Mouse (Mus musculus): ENCODE data around the gene Mpi. TPM values are rescaled to one million over a fixed set of nuclear protein-coding genes. Genes with fewer than 3 reads are reported as not detected.

Mpi gene
- polyA plus RNA-seq, 1 experiment from 2014 or later: 75.4 TPM

Other genes with a start within 250 kb of the Mpi start
- gene Ppcdc, start 112.6 kb downstream of the Mpi start, polyA plus RNA-seq (2015; fragmentation: Nextera tagmentation; extraction: Ambion mirVana): 24.0 and 25.5 TPM in 2 replicates
- gene Scamp5, start 84.7 kb downstream of the Mpi start, polyA plus RNA-seq (2015; fragmentation: Nextera tagmentation; extraction: Ambion mirVana): 168 and 191 TPM in 2 replicates
- 24.7 and 30.0 TPM in 2 replicates for gene Rpp25, start 48.7 kb downstream of the Mpi start, polyA plus RNA-seq (2015; fragmentation: Nextera tagmentation; extraction: Ambion mirVana)
- 818 and 833 TPM in 2 replicates for gene Cox5a, start 31.5 kb downstream of the Mpi start, polyA plus RNA-seq (2015; fragmentation: Nextera tagmentation; extraction: Ambion mirVana)
- 23.2 and 24.2 TPM in 2 replicates for gene Fam219b, start 15.2 kb downstream of the Mpi start, polyA plus RNA-seq (2015; fragmentation: Nextera tagmentation; extraction: Ambion mirVana)
- 44.1 and 44.2 TPM in 2 replicates for gene Scamp2, start 8.2 kb upstream of the Mpi start, polyA plus RNA-seq (2015; fragmentation: Nextera tagmentation; extraction: Ambion mirVana)
- 29.5 and 38.3 TPM in 2 replicates for gene Ulk3, start 36.7 kb upstream of the Mpi start, polyA plus RNA-seq (2015; fragmentation: Nextera tagmentation; extraction: Ambion mirVana)
- 0.46 and 1.3 TPM in 2 replicates for gene Cplx3, start 53.5 kb upstream of the Mpi start, polyA plus RNA-seq (2015; fragmentation: Nextera tagmentation; extraction: Ambion mirVana)
- gene Lman1l, start 68.0 kb upstream of the Mpi start, polyA plus RNA-seq (2015; fragmentation: Nextera tagmentation; extraction: Ambion mirVana): not detected in 2 replicates
- gene Csk, start 100.9 kb upstream of the Mpi start, polyA plus RNA-seq (2015; fragmentation: Nextera tagmentation; extraction: Ambion mirVana): 38.2 and 39.2 TPM in 2 replicates
- gene Cyp1a2, start 130.9 kb upstream of the Mpi start, polyA plus RNA-seq (2015; fragmentation: Nextera tagmentation; extraction: Ambion mirVana): not detected in 2 replicates
- 0.06 and 0.12 TPM in 2 replicates for gene Cyp1a1, start 135.2 kb upstream of the Mpi start, polyA plus RNA-seq (2015; fragmentation: Nextera tagmentation; extraction: Ambion mirVana)
- 31.8 and 34.7 TPM in 2 replicates for gene Edc3, start 155.8 kb upstream of the Mpi start, polyA plus RNA-seq (2015; fragmentation: Nextera tagmentation; extraction: Ambion mirVana)
- gene Clk3, start 213.1 kb upstream of the Mpi start, polyA plus RNA-seq (2015; fragmentation: Nextera tagmentation; extraction: Ambion mirVana): 58.8 and 62.9 TPM in 2 replicates